Mouse (Mus musculus): ENCODE data around the gene Zswim8. TPM values are rescaled to one million over a fixed set of nuclear protein-coding genes. Genes with fewer than 3 reads are reported as not detected.
A peak's percentile ranks its signal among the peaks of the same experiment; 100 is the strongest.
"Not testable (repeated sequence)": the region's sequence is repeated elsewhere in the genome, so short reads cannot be mapped to it uniquely, and the experiment has no call there.

Zswim8 gene
- polyA plus RNA-seq, 1 experiment = 221 TPM

DNA sequence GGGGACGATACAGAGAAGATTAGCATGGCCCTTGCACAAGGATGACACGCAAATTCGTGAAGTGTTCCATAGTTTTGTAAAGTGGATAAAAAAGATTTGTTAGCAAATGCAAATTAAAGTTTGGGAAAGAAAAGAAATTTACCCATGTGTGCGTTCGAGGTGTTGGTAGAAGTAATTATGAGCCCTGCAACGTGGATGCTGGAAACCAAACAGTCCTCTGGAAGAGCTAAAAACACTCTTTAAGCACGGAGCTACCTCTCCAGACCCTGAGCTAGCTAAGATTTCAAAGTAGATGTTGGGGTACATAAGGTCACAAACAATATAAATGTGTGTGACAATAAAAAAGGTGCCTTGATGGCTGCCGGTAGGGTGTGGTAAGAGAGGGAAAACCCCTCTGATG is 5.8 kb upstream of the Zswim8 start:
- TF ChIP-seq POLR2A (IDR thresholded peaks at IDR 0.05; ENCODE audit: borderline replicate concordance, extremely low read depth, low read depth, low read length) = no peak
- TF ChIP-seq CTCF (IDR thresholded peaks at IDR 0.05; ENCODE audit: insufficient read depth, low read length) = no peak
- Histone ChIP-seq H3K4me1 (ENCODE audit: control insufficient read depth, insufficient read depth, low read length) (peaks cover 13% of the 10 kb centered on the region), H3K4me3 (replicated peaks; ENCODE audit: extremely low read depth, low read depth, low read length) (no peak overlapping the region)
- DNase-seq = no peak
- 70% methylated on average over 8 of the region's 8 CpGs for WGBS

DNA sequence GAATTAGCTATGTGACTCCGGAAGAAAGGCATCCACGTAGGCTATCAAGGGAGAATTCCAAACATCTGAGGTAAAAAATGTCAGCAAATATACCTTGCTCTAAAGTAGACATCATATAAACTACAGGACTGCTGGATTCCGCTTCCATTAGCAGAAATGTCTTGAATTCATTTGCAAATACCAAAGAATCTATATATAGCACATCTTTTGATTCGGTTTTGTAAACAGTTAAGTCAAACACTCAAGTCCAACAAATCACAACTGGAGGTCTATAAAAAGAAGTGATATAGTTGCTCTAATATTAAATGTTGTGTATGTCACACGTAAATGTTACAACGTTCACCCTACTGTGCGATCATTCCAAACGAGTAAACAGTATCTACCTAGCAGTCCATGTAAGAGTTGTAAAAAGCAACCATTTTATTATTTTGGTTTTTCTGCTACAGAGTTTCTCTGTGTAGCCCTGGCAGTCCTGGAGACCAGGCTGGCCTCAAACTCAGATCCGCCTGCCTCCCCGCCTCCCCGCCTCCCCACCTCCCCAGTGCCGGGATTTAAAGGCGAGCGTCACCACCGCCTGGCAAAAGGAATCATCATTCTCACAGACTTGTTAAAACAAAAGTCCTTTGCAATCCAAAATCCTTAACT is 5.1 kb upstream of the Zswim8 start:
- Histone ChIP-seq H3K4me3 (replicated peaks; ENCODE audit: extremely low read depth, low read depth, low read length) (peak overlapping the region; percentile 97), H3K4me1 (ENCODE audit: control insufficient read depth, insufficient read depth, low read length) (peaks cover 8% of the 10 kb centered on the region)
- DNase-seq = no peak
- TF ChIP-seq POLR2A (IDR thresholded peaks at IDR 0.05; ENCODE audit: borderline replicate concordance, extremely low read depth, low read depth, low read length) (no peak), CTCF (IDR thresholded peaks at IDR 0.05; ENCODE audit: insufficient read depth, low read length) (no peak)
- 7% methylated on average over 15 of the region's 15 CpGs for WGBS

DNA sequence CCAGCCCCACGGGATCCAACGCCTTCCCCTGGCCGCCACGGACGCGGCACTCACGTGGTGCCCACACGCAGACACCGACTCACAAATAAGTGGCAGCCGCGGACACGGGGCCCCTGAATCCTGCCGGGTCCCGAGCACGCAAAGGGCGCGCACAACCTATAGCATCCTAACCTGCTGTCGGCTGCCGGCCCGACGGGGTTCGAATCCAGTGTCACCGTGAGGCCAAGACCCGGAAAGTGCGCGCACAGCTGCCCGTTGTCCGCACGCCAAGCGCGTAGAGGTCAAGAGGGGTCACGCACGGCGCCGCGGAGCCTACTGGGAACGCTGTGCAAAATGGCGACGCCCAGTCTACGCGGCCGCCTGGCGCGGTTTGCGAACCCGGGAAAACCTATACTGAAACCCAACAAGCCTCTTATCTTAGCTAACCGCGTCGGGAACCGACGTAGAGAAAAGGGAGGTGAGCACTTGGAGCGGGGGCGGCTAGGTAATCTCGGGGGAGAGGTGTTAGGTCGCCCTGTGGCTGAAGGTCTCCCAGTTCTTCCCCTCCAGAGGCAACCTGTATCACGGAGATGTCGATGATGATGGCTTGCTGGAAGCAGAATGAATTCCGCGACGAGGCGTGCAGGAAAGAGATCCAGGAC is 4.5 kb upstream of the Zswim8 start, which contains the start of gene Chchd1:
Chchd1 (plus strand) TSS at position 266 of the 641 bp plus-strand sequence.
- under 1% methylated on average over 61 of the region's 61 CpGs for WGBS
- TF ChIP-seq POLR2A (IDR thresholded peaks at IDR 0.05; ENCODE audit: borderline replicate concordance, extremely low read depth, low read depth, low read length) (peak; percentile 85), CTCF (IDR thresholded peaks at IDR 0.05; ENCODE audit: insufficient read depth, low read length) (no peak)
- H3K4me1 ChIP-seq (ENCODE audit: control insufficient read depth, insufficient read depth, low read length) = peaks cover 7% of the 10 kb centered on the region
- peak within 1 kb of the TSS; percentile 97 for H3K4me3 ChIP-seq (replicated peaks; ENCODE audit: extremely low read depth, low read depth, low read length)
- peak; percentile 96 for DNase-seq

DNA sequence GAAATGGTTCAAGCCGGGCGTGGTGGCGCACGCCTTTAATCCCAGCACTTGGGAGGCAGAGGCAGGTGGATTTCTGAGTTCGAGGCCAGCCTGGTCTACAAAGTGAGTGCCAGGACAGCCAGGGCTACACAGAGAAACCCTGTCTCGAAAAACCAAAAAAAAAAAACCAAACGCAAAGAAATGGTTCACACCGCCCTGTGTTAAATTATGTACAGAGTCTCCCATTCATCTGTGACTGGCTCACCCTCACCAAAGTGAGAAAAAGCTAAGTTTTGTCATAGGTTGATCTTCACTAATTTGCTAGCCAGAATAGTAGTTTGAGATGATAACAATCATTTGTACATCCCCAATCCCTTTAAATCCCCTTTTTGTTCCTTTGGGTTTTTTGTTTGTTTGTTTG is 3.9 kb upstream of the Zswim8 start:
- DNase-seq; H3K4me1 ChIP-seq (ENCODE audit: control insufficient read depth, insufficient read depth, low read length): not testable (repeated sequence)
- H3K4me3 ChIP-seq (replicated peaks; ENCODE audit: extremely low read depth, low read depth, low read length) = peak overlapping the region; percentile 97
- 8% methylated on average over 8 of the region's 8 CpGs for WGBS

DNA sequence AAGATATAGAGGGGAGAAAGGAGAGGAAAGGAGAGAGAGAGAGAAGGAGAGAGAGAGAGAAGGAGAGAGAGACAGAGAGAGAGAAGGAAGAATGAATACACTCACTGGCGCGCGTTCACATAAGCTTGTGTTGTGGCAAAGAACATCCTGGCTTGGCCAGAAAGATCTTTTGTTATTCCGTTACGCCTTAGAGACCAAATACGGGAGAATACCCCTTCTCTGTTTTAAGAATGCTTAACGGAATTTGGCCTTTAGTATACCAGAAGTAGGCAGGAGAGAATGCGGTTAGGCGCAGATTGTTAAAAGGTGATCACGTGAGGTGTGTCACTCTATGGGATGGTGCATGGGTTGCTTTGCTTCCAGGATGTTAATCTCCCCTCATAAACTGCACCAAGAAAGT is 887 bp downstream of the Zswim8 start:
- DNase-seq = no peak
- peaks cover 8% of the 10 kb centered on the region for H3K4me1 ChIP-seq (ENCODE audit: control insufficient read depth, insufficient read depth, low read length)
- H3K4me3 ChIP-seq (replicated peaks; ENCODE audit: extremely low read depth, low read depth, low read length) = peak overlapping the region; percentile 65
- WGBS = 4% methylated on average over 10 of the region's 10 CpGs
- TF ChIP-seq CTCF (IDR thresholded peaks at IDR 0.05; ENCODE audit: insufficient read depth, low read length) (no peak), POLR2A (IDR thresholded peaks at IDR 0.05; ENCODE audit: borderline replicate concordance, extremely low read depth, low read depth, low read length) (no peak)

DNA sequence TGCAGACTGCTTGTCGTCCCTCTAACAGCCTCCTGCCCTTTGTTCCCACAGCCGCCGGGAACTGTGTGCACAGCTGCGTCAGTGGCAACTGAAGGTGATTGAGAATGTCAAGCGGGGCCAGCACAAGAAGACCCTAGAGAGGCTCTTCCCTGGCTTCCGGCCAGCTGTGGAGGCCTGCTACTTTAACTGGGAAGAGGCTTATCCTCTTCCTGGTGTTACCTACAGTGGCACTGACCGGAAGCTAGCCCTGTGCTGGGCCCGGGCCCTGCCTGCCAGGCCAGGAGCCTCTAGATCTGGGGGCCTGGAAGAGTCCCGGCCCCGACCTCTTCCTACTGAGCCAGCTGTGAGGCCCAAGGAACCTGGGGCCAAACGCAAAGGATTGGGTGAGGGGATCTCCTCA is 6.5 kb downstream of the Zswim8 start:
- TF ChIP-seq POLR2A (IDR thresholded peaks at IDR 0.05; ENCODE audit: borderline replicate concordance, extremely low read depth, low read depth, low read length) (no peak), CTCF (IDR thresholded peaks at IDR 0.05; ENCODE audit: insufficient read depth, low read length) (no peak)
- no peak for DNase-seq
- peaks cover 3% of the 10 kb centered on the region; the same call in 1 of the 2 replicates for H3K4me1 ChIP-seq (ENCODE audit: control insufficient read depth, insufficient read depth, low read length)
- WGBS = 65% methylated on average over 11 of the region's 11 CpGs
- H3K4me3 ChIP-seq (replicated peaks; ENCODE audit: extremely low read depth, low read depth, low read length) = no peak overlapping the region

DNA sequence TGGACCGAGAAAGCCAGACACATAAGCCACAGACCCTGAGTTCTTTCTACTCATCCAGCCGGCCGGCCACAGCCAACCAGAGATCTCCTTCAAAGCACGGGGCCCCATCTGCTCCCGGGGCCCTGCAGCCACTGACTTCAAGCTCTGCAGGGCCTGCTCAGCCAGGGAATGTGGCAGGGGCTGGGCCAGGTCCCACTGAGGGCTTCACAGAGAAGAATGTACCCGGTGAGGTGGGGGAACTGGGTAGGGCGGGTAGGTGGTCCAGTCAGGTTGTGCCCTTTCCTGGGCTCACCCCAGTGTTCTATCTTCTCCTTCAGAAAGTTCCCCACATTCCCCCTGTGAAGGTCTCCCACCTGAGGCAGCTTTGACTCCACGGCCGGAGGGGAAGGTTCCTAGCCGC is 11.1 kb downstream of the Zswim8 start:
- TF ChIP-seq POLR2A (IDR thresholded peaks at IDR 0.05; ENCODE audit: borderline replicate concordance, extremely low read depth, low read depth, low read length) (no peak), CTCF (IDR thresholded peaks at IDR 0.05; ENCODE audit: insufficient read depth, low read length) (no peak)
- DNase-seq = no peak
- no peaks in the 10 kb centered on the region for H3K4me1 ChIP-seq (ENCODE audit: control insufficient read depth, insufficient read depth, low read length)
- no peak overlapping the region for H3K4me3 ChIP-seq (replicated peaks; ENCODE audit: extremely low read depth, low read depth, low read length)
- WGBS = 90% methylated on average over 10 of the region's 10 CpGs

DNA sequence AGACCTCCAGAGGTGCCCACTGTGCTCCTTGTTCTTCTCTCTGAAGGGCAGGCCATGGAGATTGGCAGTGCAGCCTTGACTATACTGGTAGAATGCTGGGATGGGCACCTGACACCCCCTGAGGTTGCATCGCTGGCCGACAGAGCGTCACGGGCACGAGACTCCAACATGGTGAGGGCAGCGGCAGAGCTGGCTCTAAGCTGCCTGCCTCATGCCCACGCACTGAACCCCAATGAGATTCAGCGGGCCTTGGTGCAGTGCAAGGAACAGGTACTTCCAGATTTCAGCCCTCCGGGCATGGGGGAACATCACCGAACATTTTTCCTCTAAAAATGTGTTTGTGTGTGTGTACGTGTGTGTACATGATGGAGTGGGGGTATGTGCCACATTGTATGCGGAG is 12.4 kb downstream of the Zswim8 start:
- DNase-seq = no peak
- Histone ChIP-seq H3K4me1 (ENCODE audit: control insufficient read depth, insufficient read depth, low read length) (no peaks in the 10 kb centered on the region), H3K4me3 (replicated peaks; ENCODE audit: extremely low read depth, low read depth, low read length) (no peak overlapping the region)
- WGBS = 87% methylated on average over 12 of the region's 12 CpGs
- TF ChIP-seq POLR2A (IDR thresholded peaks at IDR 0.05; ENCODE audit: borderline replicate concordance, extremely low read depth, low read depth, low read length) (no peak), CTCF (IDR thresholded peaks at IDR 0.05; ENCODE audit: insufficient read depth, low read length) (no peak)

DNA sequence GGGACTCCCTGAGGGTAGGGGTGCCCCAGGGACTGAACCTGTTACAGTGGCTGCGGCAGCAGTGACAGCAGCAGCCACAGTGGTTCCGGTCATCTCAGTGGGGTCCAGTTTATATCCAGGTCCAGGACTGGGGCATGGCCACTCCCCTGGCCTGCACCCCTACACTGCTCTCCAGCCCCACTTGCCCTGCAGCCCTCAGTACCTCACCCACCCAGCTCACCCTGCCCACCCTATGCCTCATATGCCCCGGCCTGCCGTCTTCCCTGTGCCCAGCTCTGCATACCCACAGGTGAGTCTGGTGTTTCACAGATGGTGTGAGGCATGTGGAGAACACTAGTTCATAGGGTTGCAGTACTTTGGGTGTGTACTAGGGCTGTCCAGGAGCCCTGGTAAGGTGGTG is 14.0 kb downstream of the Zswim8 start:
- H3K4me1 ChIP-seq (ENCODE audit: control insufficient read depth, insufficient read depth, low read length) = no peaks in the 10 kb centered on the region
- no peak overlapping the region for H3K4me3 ChIP-seq (replicated peaks; ENCODE audit: extremely low read depth, low read depth, low read length)
- no peak for TF ChIP-seq CTCF (IDR thresholded peaks at IDR 0.05; ENCODE audit: insufficient read depth, low read length)
- no peak for TF ChIP-seq POLR2A (IDR thresholded peaks at IDR 0.05; ENCODE audit: borderline replicate concordance, extremely low read depth, low read depth, low read length)
- DNase-seq = no peak
- WGBS = 89% methylated on average over 4 of the region's 4 CpGs

DNA sequence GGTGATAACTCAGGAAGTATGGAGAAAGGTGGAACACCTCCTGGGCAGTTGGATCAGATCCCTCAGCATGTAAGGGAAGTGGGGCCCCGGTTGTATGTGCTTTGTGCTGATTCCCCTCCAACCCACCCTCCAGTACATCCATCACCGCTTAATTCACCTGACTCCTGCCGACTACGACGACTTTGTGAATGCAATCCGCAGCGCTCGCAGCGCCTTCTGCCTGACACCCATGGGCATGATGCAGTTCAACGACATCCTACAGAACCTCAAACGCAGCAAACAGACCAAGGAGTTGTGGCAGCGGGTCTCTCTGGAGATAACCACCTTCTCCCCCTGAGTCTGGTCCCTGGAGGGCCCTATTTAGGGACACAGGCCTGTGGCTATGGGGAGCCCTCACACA is 15.7 kb downstream of the Zswim8 start:
- no peak for DNase-seq
- no peaks in the 10 kb centered on the region for H3K4me1 ChIP-seq (ENCODE audit: control insufficient read depth, insufficient read depth, low read length)
- 88% methylated on average over 12 of the region's 12 CpGs for WGBS
- TF ChIP-seq POLR2A (IDR thresholded peaks at IDR 0.05; ENCODE audit: borderline replicate concordance, extremely low read depth, low read depth, low read length) (no peak), CTCF (IDR thresholded peaks at IDR 0.05; ENCODE audit: insufficient read depth, low read length) (no peak)
- no peak overlapping the region for H3K4me3 ChIP-seq (replicated peaks; ENCODE audit: extremely low read depth, low read depth, low read length)

Measured in lung, adult 2 months (tissue).